Mouse (Mus musculus) ZHBTc4 (cell line): ENCODE measurements around the gene Pnpla1.

Source experiments
- DNase-seq: peaks from one replicate; pipeline ENCODE4 v3.0.0-alpha.2; 2011; ENCODE audit warnings: low read depth, low spot score

Gene Pnpla1

GRCm38 (mm10) chr17:28922096-28922495 lies 63.9 kb downstream of the Pnpla1 start:
- DNase-seq, result no peak

- peak; percentile 37 for DNase-seq
Observed at GRCm38 (mm10) chr17:28924957-28925595, 66.9 kb downstream of the Pnpla1 start.

GRCm38 (mm10) chr17:28926380-28926779 lies 68.2 kb downstream of the Pnpla1 start:
- peak; percentile 91 for DNase-seq

- DNase-seq, result peak; percentile 94
Observed at GRCm38 (mm10) chr17:28926866-28927635, 68.8 kb downstream of the Pnpla1 start.

GRCm38 (mm10) chr17:28928004-28928403 lies 69.8 kb downstream of the Pnpla1 start:
- peak; percentile 38 for DNase-seq

GRCm38 (mm10) chr17:28929369-28929768 lies 71.2 kb downstream of the Pnpla1 start:
- DNase-seq, result no peak

- DNase-seq, result peak; percentile 76
Observed at GRCm38 (mm10) chr17:28930392-28931074, 72.3 kb downstream of the Pnpla1 start.

- peak; percentile 64 for DNase-seq
Observed at GRCm38 (mm10) chr17:28931436-28932211, 73.4 kb downstream of the Pnpla1 start.

- no peak for DNase-seq
Observed at GRCm38 (mm10) chr17:28932274-28932673, 74.1 kb downstream of the Pnpla1 start.

- no peak for DNase-seq
Observed at GRCm38 (mm10) chr17:28934120-28934916, 76.1 kb downstream of the Pnpla1 start.

- no peak for DNase-seq
Observed at GRCm38 (mm10) chr17:28936133-28936532, 77.9 kb downstream of the Pnpla1 start.

GRCm38 (mm10) chr17:28936622-28937345 lies 78.6 kb downstream of the Pnpla1 start:
- DNase-seq, result no peak
